Mouse (Mus musculus) small intestine, adult 2 months (tissue): ENCODE results near the gene Synj1. TPM values are rescaled to one million over a fixed set of nuclear protein-coding genes. Genes with fewer than 3 reads are reported as not detected.

ENCODE experiments used
- H3K27ac ChIP-seq: fragments of 200-500 bp; 2 replicates; pipeline ENCODE4 v1.5.1; 2012; ENCODE audit warnings: low read depth, low read length, control low read depth, inconsistent platforms; ENCODE audit not compliant: insufficient read depth
- H3K27me3 ChIP-seq: fragments of 200-500 bp; 2 replicates; pipeline ENCODE4 v1.6.1; 2012; ENCODE audit warnings: mild to moderate bottlenecking, moderate library complexity, low read length, inconsistent platforms; ENCODE audit not compliant: control insufficient read depth, insufficient read depth
- H3K36me3 ChIP-seq: fragments of 200-500 bp; 2 replicates; pipeline ENCODE4 v1.6.1; 2012; ENCODE audit warnings: mild to moderate bottlenecking, low read length, control low read depth, inconsistent platforms; ENCODE audit not compliant: control insufficient read depth, insufficient read depth
- H3K4me1 ChIP-seq: fragments of 200-500 bp; 2 replicates; pipeline ENCODE4 v1.6.1; 2012; ENCODE audit warnings: low read length, inconsistent platforms, mixed read lengths; ENCODE audit not compliant: control insufficient read depth, insufficient read depth, insufficient read length
- H3K4me3 ChIP-seq: fragments of 200-500 bp; 2 replicates; pipeline ENCODE4 v1.5.1; 2012; ENCODE audit warnings: low read depth, mild to moderate bottlenecking, control low read depth, inconsistent platforms, low read length, moderate library complexity
- CTCF ChIP-seq: fragments of 200-500 bp; IDR thresholded peaks from 2 replicates; pipeline ENCODE4 v1.5.1; 2012; ENCODE audit warnings: low read depth, mild to moderate bottlenecking, control low read depth, inconsistent platforms, low read length, moderate library complexity, mixed read lengths; ENCODE audit not compliant: insufficient replicate concordance, insufficient read length; ENCODE audit errors: extremely low read depth
- POLR2A ChIP-seq: fragments of 200-500 bp; IDR thresholded peaks from 2 replicates; pipeline ENCODE4 v1.6.1; 2012; ENCODE audit warnings: low read depth, mild to moderate bottlenecking, control low read depth, inconsistent platforms, low read length, moderate library complexity
- WGBS: fragments of 180-500 bp; shearing (Covaris S2); methylation state at CpG from one replicate; pipeline ENCODE4 v1.1.7; 2018; 5-methylcytosine and 5-hydroxymethylcytosine counted together
- polyA plus RNA-seq: library from polyadenylated mRNA; depleted of rRNA; stranded (reverse); fragments of >200 nt; gene quantifications from 2 replicates; pipeline ENCODE4 v1.2.3, GENCODE M21; 2012

Synj1 gene
- polyA plus RNA-seq, 1 experiment, result 28.4 TPM

GRCm38 (mm10) chr16:91026290-91026689, 15.2 kb upstream of the Synj1 start:
- Histone ChIP-seq H3K4me1 (no peaks in the 10 kb centered on the region), H3K4me3 (no peak overlapping the region), H3K27me3 (no peaks in the 10 kb centered on the region), H3K36me3 (peaks cover 65% of the 10 kb centered on the region), H3K27ac (no peak overlapping the region)
- TF ChIP-seq POLR2A (no peak), CTCF (no peak)
- 90% methylated on average over 4 of the region's 4 CpGs for WGBS

- Histone ChIP-seq H3K4me3 (no peak overlapping the region), H3K36me3 (peaks cover 66% of the 10 kb centered on the region), H3K27me3 (no peaks in the 10 kb centered on the region), H3K27ac (no peak overlapping the region), H3K4me1 (no peaks in the 10 kb centered on the region)
- TF ChIP-seq POLR2A (no peak), CTCF (peak; percentile 45; the same call in 1 of the 2 replicates)
- WGBS, result 83% methylated on average over 1 of the region's 1 CpGs
Observed at GRCm38 (mm10) chr16:91023384-91023783, 12.3 kb upstream of the Synj1 start.

- Histone ChIP-seq H3K27ac (no peak overlapping the region), H3K36me3 (peaks cover 62% of the 10 kb centered on the region), H3K4me3 (no peak overlapping the region), H3K27me3 (no peaks in the 10 kb centered on the region), H3K4me1 (no peaks in the 10 kb centered on the region)
- no peak for TF ChIP-seq CTCF
- no peak for TF ChIP-seq POLR2A
- WGBS, result 86% methylated on average over 10 of the region's 10 CpGs
Observed at GRCm38 (mm10) chr16:91020842-91021483, 9.9 kb upstream of the Synj1 start.

GRCm38 (mm10) chr16:91019476-91019875, 8.4 kb upstream of the Synj1 start:
- no peaks in the 10 kb centered on the region for H3K4me1 ChIP-seq
- no peak for TF ChIP-seq CTCF
- TF ChIP-seq POLR2A, result no peak
- no peak overlapping the region for H3K27ac ChIP-seq
- H3K27me3 ChIP-seq, result no peaks in the 10 kb centered on the region
- 96% methylated on average over 4 of the region's 4 CpGs for WGBS
- peaks cover 57% of the 10 kb centered on the region for H3K36me3 ChIP-seq
- H3K4me3 ChIP-seq, result no peak overlapping the region

- Histone ChIP-seq H3K27me3 (no peaks in the 10 kb centered on the region), H3K36me3 (peaks cover 30% of the 10 kb centered on the region), H3K27ac (no peak overlapping the region), H3K4me3 (no peak overlapping the region), H3K4me1 (no peaks in the 10 kb centered on the region)
- no peak for TF ChIP-seq POLR2A
- TF ChIP-seq CTCF, result no peak
- WGBS, result 88% methylated on average over 4 of the region's 4 CpGs
Observed at GRCm38 (mm10) chr16:91015761-91016160, 4.7 kb upstream of the Synj1 start.

- TF ChIP-seq POLR2A (no peak), CTCF (no peak)
- Histone ChIP-seq H3K36me3 (peaks cover 9% of the 10 kb centered on the region), H3K27ac (peak overlapping the region; percentile 68; the same call in 1 of the 2 replicates), H3K4me3 (0 out of 2 replicates have a peak overlapping the region, but pooled peaks have one; percentile 90), H3K4me1 (no peaks in the 10 kb centered on the region), H3K27me3 (no peaks in the 10 kb centered on the region)
- WGBS, result 7% methylated on average over 3 of the region's 3 CpGs
Observed at GRCm38 (mm10) chr16:91011847-91012246, 739 bp upstream of the Synj1 start.

- WGBS, result under 1% methylated on average over 41 of the region's 42 CpGs
- TF ChIP-seq CTCF, result no peak
- TF ChIP-seq POLR2A, result peak; percentile 38; the same call in 1 of the 2 replicates
- peaks cover 4% of the 10 kb centered on the region for H3K36me3 ChIP-seq
- H3K4me3 ChIP-seq, result peak overlapping the region; percentile 90
- H3K4me1 ChIP-seq, result 0 out of 2 replicates have a peak, but pooled peaks cover 2% of the 10 kb centered on the region
- no peaks in the 10 kb centered on the region for H3K27me3 ChIP-seq
- peak overlapping the region; percentile 73 for H3K27ac ChIP-seq
Observed at GRCm38 (mm10) chr16:91010581-91011020, 507 bp downstream of the Synj1 start.
